Mouse (Mus musculus) forebrain, embryonic 14.5 days (tissue): ENCODE measurements around the gene Lhx9. TPM values are rescaled to one million over a fixed set of nuclear protein-coding genes. Genes with fewer than 3 reads are reported as not detected.

ENCODE experiments used
- polyA plus RNA-seq: library from polyadenylated mRNA; unstranded; fragments of >200 nt; fragmentation: Nextera tagmentation; extraction: Ambion mirVana; gene quantifications from 2 replicates; pipeline ENCODE4 v1.2.1, GENCODE M21; 2014

Lhx9 gene
- polyA plus RNA-seq, 1 experiment from 2014 or later, result 15.2 TPM

Other genes starting within 250 kb of the Lhx9 start
- 12.9 and 13.6 TPM in 2 replicates for gene Nek7, start 228.4 kb downstream of the Lhx9 start, polyA plus RNA-seq
- gene 2310009B15Rik, start 8.3 kb upstream of the Lhx9 start, polyA plus RNA-seq, result 37.7 and 49.8 TPM in 2 replicates
- gene Dennd1b, start 114.9 kb upstream of the Lhx9 start, polyA plus RNA-seq, result 6.1 and 8.4 TPM in 2 replicates